Mouse (Mus musculus): ENCODE measurements around the gene Draxin. TPM values are rescaled to one million over a fixed set of nuclear protein-coding genes. Genes with fewer than 3 reads are reported as not detected.
A peak's percentile ranks its signal among the peaks of the same experiment; 100 is the strongest.

Draxin gene
- total and polyA plus RNA-seq, 2 experiments = not detected

GRCm38 (mm10) chr4:148057661-148058209, 72.8 kb downstream of the Draxin start:
- H3K27me3 ChIP-seq (ENCODE audit: control insufficient read depth, insufficient read depth, low read length) = no peaks in the 10 kb centered on the region
- DNase-seq (ENCODE audit: extremely low read depth, low read depth, low spot score) = no peak
- no peak overlapping the region for H3K4me3 ChIP-seq (ENCODE audit: insufficient read depth, low read depth, low read length)
- no peak overlapping the region for H3K27ac ChIP-seq (replicated peaks; ENCODE audit: insufficient read depth, low read depth, low read length)
- peaks cover 11% of the 10 kb centered on the region; the same call in 1 of the 2 replicates for H3K36me3 ChIP-seq (ENCODE audit: control insufficient read depth, insufficient read depth, low read length)
- H3K9ac ChIP-seq (ENCODE audit: low read depth, low read length) = no peak overlapping the region
- peaks cover 13% of the 10 kb centered on the region for H3K4me1 ChIP-seq (ENCODE audit: control insufficient read depth, insufficient read depth, low read length)
- TF ChIP-seq POLR2A (IDR thresholded peaks at IDR 0.05; ENCODE audit: extremely low read depth, insufficient read depth, low read length) (no peak), CTCF (IDR thresholded peaks at IDR 0.05; ENCODE audit: low read depth, low read length) (no peak)
- 80% methylated on average over 5 of the region's 5 CpGs for WGBS
- no peaks in the 10 kb centered on the region for H3K79me2 ChIP-seq (ENCODE audit: control insufficient read depth, insufficient read depth, low read length)

- peaks cover 12% of the 10 kb centered on the region; the same call in 1 of the 2 replicates for H3K36me3 ChIP-seq (ENCODE audit: control insufficient read depth, insufficient read depth, low read length)
Observed at GRCm38 (mm10) chr4:148056801-148057200, 73.7 kb downstream of the Draxin start.

GRCm38 (mm10) chr4:148056246-148056645, 74.3 kb downstream of the Draxin start:
- Histone ChIP-seq H3K79me2 (ENCODE audit: control insufficient read depth, insufficient read depth, low read length) (no peaks in the 10 kb centered on the region), H3K27ac (replicated peaks; ENCODE audit: insufficient read depth, low read depth, low read length) (peak overlapping the region; percentile 37), H3K4me3 (ENCODE audit: insufficient read depth, low read depth, low read length) (no peak overlapping the region), H3K4me1 (ENCODE audit: control insufficient read depth, insufficient read depth, low read length) (peaks cover 13% of the 10 kb centered on the region), H3K36me3 (ENCODE audit: control insufficient read depth, insufficient read depth, low read length) (peaks cover 17% of the 10 kb centered on the region; the same call in 1 of the 2 replicates), H3K9ac (ENCODE audit: low read depth, low read length) (peak overlapping the region; percentile 15; the same call in 1 of the 2 replicates), H3K27me3 (ENCODE audit: control insufficient read depth, insufficient read depth, low read length) (no peaks in the 10 kb centered on the region)
- DNase-seq (ENCODE audit: extremely low read depth, low read depth, low spot score) = no peak
- 64% methylated on average over 7 of the region's 7 CpGs for WGBS
- no peak for TF ChIP-seq CTCF (IDR thresholded peaks at IDR 0.05; ENCODE audit: low read depth, low read length)
- TF ChIP-seq POLR2A (IDR thresholded peaks at IDR 0.05; ENCODE audit: extremely low read depth, insufficient read depth, low read length) = no peak

More at GRCm38 (mm10) chr4:148056801-148057200, 73.7 kb downstream of the Draxin start:
- Histone ChIP-seq H3K27me3 (ENCODE audit: control insufficient read depth, insufficient read depth, low read length) (no peaks in the 10 kb centered on the region), H3K27ac (replicated peaks; ENCODE audit: insufficient read depth, low read depth, low read length) (peak overlapping the region; percentile 37), H3K9ac (ENCODE audit: low read depth, low read length) (no peak overlapping the region), H3K4me3 (ENCODE audit: insufficient read depth, low read depth, low read length) (no peak overlapping the region), H3K4me1 (ENCODE audit: control insufficient read depth, insufficient read depth, low read length) (peaks cover 13% of the 10 kb centered on the region), H3K79me2 (ENCODE audit: control insufficient read depth, insufficient read depth, low read length) (no peaks in the 10 kb centered on the region)
- TF ChIP-seq POLR2A (IDR thresholded peaks at IDR 0.05; ENCODE audit: extremely low read depth, insufficient read depth, low read length) (no peak), CTCF (IDR thresholded peaks at IDR 0.05; ENCODE audit: low read depth, low read length) (peak; percentile 30)
- DNase-seq (ENCODE audit: extremely low read depth, low read depth, low spot score) = peak; percentile 95
- WGBS = 20% methylated on average over 4 of the region's 4 CpGs

GRCm38 (mm10) chr4:148054961-148055695, 75.4 kb downstream of the Draxin start:
- no peak overlapping the region for H3K4me3 ChIP-seq (ENCODE audit: insufficient read depth, low read depth, low read length)
- no peaks in the 10 kb centered on the region for H3K27me3 ChIP-seq (ENCODE audit: control insufficient read depth, insufficient read depth, low read length)
- no peak overlapping the region for H3K27ac ChIP-seq (replicated peaks; ENCODE audit: insufficient read depth, low read depth, low read length)
- no peak for DNase-seq (ENCODE audit: extremely low read depth, low read depth, low spot score)
- H3K4me1 ChIP-seq (ENCODE audit: control insufficient read depth, insufficient read depth, low read length) = peaks cover 13% of the 10 kb centered on the region
- H3K36me3 ChIP-seq (ENCODE audit: control insufficient read depth, insufficient read depth, low read length) = peaks cover 17% of the 10 kb centered on the region; the same call in 1 of the 2 replicates
- H3K79me2 ChIP-seq (ENCODE audit: control insufficient read depth, insufficient read depth, low read length) = no peaks in the 10 kb centered on the region
- no peak overlapping the region for H3K9ac ChIP-seq (ENCODE audit: low read depth, low read length)
- TF ChIP-seq CTCF (IDR thresholded peaks at IDR 0.05; ENCODE audit: low read depth, low read length) (no peak), POLR2A (IDR thresholded peaks at IDR 0.05; ENCODE audit: extremely low read depth, insufficient read depth, low read length) (no peak)
- 94% methylated on average over 21 of the region's 21 CpGs for WGBS

GRCm38 (mm10) chr4:148053417-148053920, 77.0 kb downstream of the Draxin start:
- 94% methylated on average over 12 of the region's 12 CpGs for WGBS
- Histone ChIP-seq H3K27ac (replicated peaks; ENCODE audit: insufficient read depth, low read depth, low read length) (no peak overlapping the region), H3K79me2 (ENCODE audit: control insufficient read depth, insufficient read depth, low read length) (no peaks in the 10 kb centered on the region), H3K4me1 (ENCODE audit: control insufficient read depth, insufficient read depth, low read length) (peaks cover 13% of the 10 kb centered on the region), H3K36me3 (ENCODE audit: control insufficient read depth, insufficient read depth, low read length) (peaks cover 17% of the 10 kb centered on the region; the same call in 1 of the 2 replicates), H3K27me3 (ENCODE audit: control insufficient read depth, insufficient read depth, low read length) (no peaks in the 10 kb centered on the region), H3K4me3 (ENCODE audit: insufficient read depth, low read depth, low read length) (no peak overlapping the region), H3K9ac (ENCODE audit: low read depth, low read length) (no peak overlapping the region)
- no peak for TF ChIP-seq POLR2A (IDR thresholded peaks at IDR 0.05; ENCODE audit: extremely low read depth, insufficient read depth, low read length)
- no peak for TF ChIP-seq CTCF (IDR thresholded peaks at IDR 0.05; ENCODE audit: low read depth, low read length)
- no peak for DNase-seq (ENCODE audit: extremely low read depth, low read depth, low spot score)
